Mouse (Mus musculus): ENCODE measurements at regions not wholly inside any gene's neighbourhood (a gene's known extent, or its start where the extent isn't known, plus 50 kb on each side); places are given as distances from the start of the nearest gene placed in this dataset.

DNA sequence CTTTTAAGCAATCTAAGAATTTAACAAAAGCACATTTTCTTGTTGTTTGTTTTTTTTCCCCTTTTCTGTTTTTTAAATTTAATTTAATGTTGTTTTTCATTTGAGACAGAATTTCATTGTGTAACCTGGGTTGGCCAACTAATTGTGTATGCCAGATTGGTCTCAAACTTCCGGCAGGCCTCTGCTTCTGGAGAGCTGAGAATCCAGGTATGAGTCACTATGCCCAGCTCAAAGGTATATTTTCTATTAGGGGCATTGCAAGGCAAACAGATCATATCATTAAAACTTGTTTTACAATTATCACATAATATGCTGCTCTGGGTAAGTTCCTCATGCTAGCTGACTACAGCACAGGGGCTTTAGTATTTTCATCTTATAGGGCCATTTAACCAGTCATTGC lies 112.2 kb upstream of the Tsc22d2 start:
- intact Hi-C loops (cut with DNase I), result no loop called here

DNA sequence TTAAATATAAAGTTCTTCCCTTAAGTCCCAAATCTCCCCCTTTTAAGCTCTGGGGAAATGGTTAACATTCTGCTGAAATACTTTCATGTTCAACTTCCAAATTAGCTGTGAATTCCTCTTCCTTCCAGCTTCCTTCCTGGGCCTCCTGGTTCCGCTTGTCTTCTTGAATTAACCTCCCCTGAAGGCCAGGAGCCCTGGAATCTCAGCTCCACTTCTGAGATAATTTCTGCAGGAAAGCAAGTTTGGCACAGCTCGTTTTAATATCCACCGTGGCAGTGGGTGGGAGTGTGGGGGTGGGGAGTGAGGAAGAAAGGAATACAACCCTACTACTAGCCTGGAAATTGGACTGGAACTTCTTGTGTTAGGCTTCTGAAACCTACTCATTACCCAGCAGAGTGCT lies 110.8 kb upstream of the Tsc22d2 start:
- intact Hi-C loops (cut with DNase I), result no loop called here

GRCm38 (mm10) chr3:58309601-58310000 lies 104.9 kb upstream of the Tsc22d2 start:
- intact Hi-C loops (cut with DNase I), result no loop called here

DNA sequence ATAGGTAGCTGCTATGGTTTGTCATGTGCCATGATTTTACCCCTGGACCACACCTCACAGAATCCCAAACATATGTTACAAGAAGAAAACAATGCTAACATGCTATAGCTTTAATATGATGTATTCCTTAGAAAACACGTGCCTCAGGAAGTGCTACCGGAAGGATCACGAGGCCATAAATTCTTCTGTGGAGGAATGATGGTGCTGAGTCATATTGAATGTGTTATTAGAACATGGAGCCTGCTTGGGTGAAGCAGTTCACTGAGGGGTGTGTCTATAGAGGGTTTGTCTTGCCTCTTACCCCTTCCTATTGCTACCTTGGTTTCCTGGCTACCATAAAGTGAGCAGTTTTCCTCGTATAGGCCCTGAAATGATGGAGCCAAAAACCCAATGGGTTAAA lies 104.1 kb upstream of the Tsc22d2 start:
- intact Hi-C loops (cut with DNase I), result no loop called here

DNA sequence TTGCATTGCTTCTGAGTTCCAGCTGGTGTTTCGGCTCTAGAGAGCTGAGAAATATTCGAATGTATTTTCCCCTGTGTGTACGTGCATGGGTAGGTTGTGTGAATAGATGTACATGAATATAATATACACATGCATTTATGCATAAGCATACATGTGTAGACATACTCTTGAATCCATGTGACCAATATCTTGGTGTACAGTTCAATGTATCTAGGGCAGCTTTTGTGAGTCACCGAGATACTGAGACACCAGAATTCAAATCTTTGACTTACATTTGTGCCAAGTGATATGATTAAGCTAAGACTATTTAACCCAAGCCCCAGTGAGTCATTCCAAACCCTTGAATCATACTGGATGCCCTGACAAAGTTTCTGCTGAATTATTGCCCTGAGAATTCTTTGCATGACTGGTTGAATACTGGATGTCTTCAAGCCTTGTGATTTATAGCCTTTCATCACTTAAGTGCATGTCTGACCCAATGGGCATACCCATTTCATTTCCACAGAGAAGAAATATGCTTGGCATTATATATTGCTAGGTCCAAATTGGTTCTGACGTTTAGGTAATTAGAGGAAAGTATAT lies 103.3 kb upstream of the Tsc22d2 start:
- intact Hi-C loops (cut with DNase I), result no loop called here

DNA sequence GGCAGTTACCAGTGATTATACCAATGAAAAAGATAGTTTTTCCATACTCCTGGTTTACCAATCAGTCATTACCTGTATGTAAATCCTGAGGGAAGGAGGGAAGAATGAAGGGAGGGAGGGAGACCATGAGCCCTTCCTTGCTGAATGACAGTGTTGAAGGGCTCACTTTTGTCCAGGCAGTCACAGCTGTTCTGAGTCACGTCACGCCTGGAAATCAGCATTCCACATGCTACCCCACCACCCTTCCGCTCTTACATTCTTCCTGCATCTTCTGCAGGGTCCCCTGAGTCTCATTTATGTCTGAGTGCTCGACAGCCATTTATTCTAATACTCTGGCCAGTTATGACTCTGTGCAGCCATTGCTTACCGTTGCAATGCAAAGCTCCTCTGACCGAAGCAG lies 101.9 kb upstream of the Tsc22d2 start:
- intact Hi-C loops (cut with DNase I), result no loop called here

GRCm38 (mm10) chr3:58315236-58315635 lies 99.3 kb upstream of the Tsc22d2 start:
- intact Hi-C loops (cut with DNase I), result no loop called here

DNA sequence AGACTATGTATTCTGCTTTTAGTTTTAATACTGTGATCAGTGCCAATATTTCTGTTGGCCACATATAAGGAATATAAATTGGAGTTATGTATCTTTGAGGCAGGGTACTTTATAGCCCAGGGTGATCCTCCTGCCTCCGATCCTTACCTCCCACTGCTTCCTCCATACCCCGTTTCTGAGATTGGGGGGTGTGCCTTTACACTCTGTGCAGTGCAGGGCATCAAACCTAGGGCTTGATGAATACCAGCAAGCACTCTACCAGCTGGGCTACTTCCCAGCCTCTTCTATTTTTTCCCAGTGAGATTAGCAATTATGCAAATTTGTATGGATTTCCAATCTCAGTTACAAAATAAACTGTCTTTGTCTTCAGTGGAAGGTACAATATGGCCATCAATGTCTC lies 97.3 kb upstream of the Tsc22d2 start:
- intact Hi-C loops (cut with DNase I), result no loop called here

DNA sequence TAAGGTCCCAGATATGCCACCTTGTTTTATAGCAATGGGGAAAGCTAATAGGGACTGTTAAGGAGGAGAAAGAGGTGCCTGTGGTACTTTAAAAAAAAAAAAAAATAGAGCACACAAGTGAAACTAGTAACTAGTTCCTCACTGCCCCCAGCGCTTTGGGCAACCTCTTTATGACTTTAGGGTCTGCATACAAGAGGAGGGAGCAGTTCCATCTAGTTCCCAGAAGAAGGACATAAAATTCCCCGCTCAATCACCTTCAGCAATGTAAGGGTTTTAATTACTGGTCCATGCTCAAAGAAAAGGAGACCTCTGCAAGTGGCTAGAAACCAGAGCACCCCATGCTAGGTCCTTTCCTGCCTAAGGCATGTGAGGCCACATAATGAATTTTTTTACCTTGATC lies 95.8 kb upstream of the Tsc22d2 start:
- intact Hi-C loops (cut with DNase I), result no loop called here

GRCm38 (mm10) chr3:58319463-58319862 lies 95.1 kb upstream of the Tsc22d2 start:
- intact Hi-C loops (cut with DNase I), result no loop called here

GRCm38 (mm10) chr3:58320812-58321211 lies 93.7 kb upstream of the Tsc22d2 start:
- intact Hi-C loops (cut with DNase I), result no loop called here

DNA sequence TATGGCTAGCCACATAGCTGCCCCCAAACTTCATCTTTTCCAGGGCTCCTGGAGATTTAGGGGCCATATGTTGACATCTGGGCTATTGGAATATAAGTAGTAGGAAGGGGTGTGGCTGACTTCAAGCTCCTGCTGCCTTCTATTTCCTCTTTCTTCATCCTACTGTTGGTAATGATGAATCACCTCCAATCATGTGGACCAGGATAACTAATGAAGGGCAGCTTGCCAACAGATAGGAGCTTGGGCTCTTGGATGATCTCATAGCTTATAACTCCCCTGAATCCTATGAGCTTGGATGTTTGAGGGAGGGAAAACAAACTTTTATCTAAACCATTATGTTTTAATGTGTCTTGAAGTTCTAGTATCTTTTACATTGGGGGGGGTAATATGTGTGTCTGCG lies 92.2 kb upstream of the Tsc22d2 start:
- intact Hi-C loops (cut with DNase I), result no loop called here

DNA sequence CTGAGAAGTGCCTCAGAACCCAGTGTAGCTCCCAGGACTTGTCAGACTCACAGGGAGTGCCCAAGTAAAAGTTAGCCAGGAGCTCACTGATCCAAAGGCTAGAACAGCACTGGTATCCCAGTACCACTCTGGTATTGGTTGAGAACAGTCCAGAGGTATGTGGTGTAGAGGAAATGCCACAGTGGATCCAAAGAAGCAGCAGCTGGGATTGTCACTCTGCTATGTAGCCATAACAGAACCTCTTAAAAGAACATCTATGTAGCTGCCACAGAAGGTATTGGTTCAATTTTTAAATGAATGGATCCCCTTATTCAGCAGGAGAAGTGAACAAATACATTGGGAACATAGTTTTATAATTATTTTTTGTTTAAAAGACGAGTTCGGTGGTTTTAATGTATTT lies 86.8 kb upstream of the Tsc22d2 start:
- intact Hi-C loops (cut with DNase I), result no loop called here

- intact Hi-C loops (cut with DNase I), result no loop called here
Measured at GRCm38 (mm10) chr3:58330186-58330585, 84.3 kb upstream of the Tsc22d2 start.

GRCm38 (mm10) chr3:58333997-58334396 lies 80.5 kb upstream of the Tsc22d2 start:
- intact Hi-C loops (cut with DNase I), result no loop called here

DNA sequence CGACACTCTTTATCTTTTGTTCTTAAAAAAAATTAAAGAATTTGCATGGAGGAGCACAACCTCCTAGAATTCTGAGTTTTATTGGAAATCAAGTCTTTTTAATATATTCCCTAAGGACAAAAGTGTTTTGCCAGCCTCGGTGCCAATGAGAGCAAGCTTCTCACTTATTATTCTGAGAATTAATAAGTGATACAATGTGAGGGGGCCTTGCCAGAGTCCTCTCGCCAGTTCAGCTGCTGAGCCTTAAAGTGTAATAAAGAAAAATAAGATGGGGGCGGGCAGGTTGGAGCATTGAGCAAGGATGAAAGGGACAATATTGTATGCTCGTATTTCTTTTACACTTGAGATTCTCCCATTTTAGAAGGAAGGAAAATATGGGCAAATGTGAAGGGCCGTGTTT lies 79.2 kb upstream of the Tsc22d2 start:
- intact Hi-C loops (cut with DNase I), result no loop called here

DNA sequence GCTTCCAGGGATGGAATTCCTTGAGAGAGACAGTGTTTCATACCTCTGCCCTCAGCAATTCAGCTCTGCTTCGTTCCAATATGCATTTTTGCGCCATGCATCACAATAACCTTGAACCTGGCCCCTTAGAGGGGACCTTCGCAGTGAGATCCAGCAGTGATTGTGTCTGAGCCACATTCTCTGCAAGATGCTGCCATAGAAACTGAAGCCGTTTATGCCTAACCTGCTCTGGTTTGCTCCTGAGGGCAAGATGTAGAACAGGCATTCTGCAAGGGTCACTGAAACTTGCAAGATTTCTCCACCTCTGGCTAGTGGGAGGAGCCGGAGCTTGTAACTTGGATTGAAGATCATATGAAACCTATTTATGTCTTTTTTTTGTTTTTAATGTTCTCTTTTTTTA lies 78.4 kb upstream of the Tsc22d2 start:
- intact Hi-C loops (cut with DNase I), result no loop called here

- intact Hi-C loops (cut with DNase I), result no loop called here
Measured at GRCm38 (mm10) chr3:58336590-58336989, 77.9 kb upstream of the Tsc22d2 start.

- intact Hi-C loops (cut with DNase I), result no loop called here
Measured at GRCm38 (mm10) chr3:58338976-58339375, 75.5 kb upstream of the Tsc22d2 start.

DNA sequence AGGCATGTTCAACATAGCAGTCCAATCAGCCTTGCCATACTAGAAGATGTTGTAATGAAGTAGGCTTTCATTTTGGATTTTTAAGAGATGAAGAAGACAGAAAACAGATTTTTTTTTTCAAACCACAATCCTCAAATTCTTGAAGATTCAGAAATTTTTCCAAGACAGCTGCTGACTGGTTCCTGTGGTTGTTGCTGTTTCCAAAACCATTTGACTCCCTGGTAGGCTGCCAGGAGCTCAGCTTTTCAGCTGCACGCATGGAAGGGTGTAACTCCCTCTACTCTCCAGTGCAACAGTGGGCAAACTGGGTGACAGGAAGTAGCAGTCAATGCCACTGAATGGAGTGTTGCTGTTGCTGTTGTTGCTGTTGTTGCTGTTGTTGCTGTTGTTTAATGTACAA lies 72.4 kb upstream of the Tsc22d2 start:
- intact Hi-C loops (cut with DNase I), result loop anchor here (5.0 kb wide), 1 partner anchor 70 kb away; the partner anchor contains the start of gene Tsc22d2

GRCm38 (mm10) chr3:58362563-58362962 lies 52.0 kb upstream of the Tsc22d2 start:
- intact Hi-C loops (cut with DNase I), result no loop called here

- intact Hi-C loops (cut with DNase I), result no loop called here
Measured at GRCm38 (mm10) chr3:58364526-58364925, 50.0 kb upstream of the Tsc22d2 start.
